Mouse (Mus musculus) liver, embryonic 15.5 days (tissue): ENCODE data around the gene Zfp84. TPM values are rescaled to one million over a fixed set of nuclear protein-coding genes. Genes with fewer than 3 reads are reported as not detected.

Source experiments
- ATAC-seq: fragments of 200-750 bp; cut with Nextera tagmentation; 2 replicates; pipeline ENCODE4 v1.8.0; 2017; ENCODE audit warnings: moderate number of reproducible peaks, mild to moderate bottlenecking, moderate library complexity; ENCODE audit not compliant: insufficient read depth
- H3K27ac ChIP-seq: fragments of 300-500 bp; sonication (generic); replicated peaks from 2 replicates; pipeline ENCODE4 v1.5.1; 2015; ENCODE audit warnings: mild to moderate bottlenecking, inconsistent platforms
- H3K27me3 ChIP-seq: fragments of 300-500 bp; sonication (generic); 2 replicates; pipeline ENCODE4 v1.6.1; 2015; ENCODE audit warnings: mild to moderate bottlenecking, inconsistent platforms
- H3K36me3 ChIP-seq: fragments of 300-500 bp; sonication (generic); replicated peaks from 2 replicates; pipeline ENCODE4 v1.6.1; 2015; ENCODE audit warnings: moderate library complexity, mild to moderate bottlenecking, inconsistent platforms
- H3K4me1 ChIP-seq: fragments of 300-500 bp; sonication (generic); replicated peaks from 2 replicates; pipeline ENCODE4 v1.6.1; 2015; ENCODE audit warnings: inconsistent platforms
- H3K4me2 ChIP-seq: fragments of 300-500 bp; sonication (generic); 2 replicates; pipeline ENCODE4 v1.6.1; 2015; ENCODE audit warnings: moderate library complexity, mild to moderate bottlenecking, inconsistent platforms
- H3K4me3 ChIP-seq: fragments of 300-500 bp; sonication (generic); replicated peaks from 2 replicates; pipeline ENCODE4 v1.5.1; 2015; ENCODE audit warnings: mild to moderate bottlenecking, inconsistent platforms
- H3K9ac ChIP-seq: fragments of 300-500 bp; sonication (generic); 2 replicates; pipeline ENCODE4 v1.6.1; 2015; ENCODE audit warnings: moderate library complexity, mild to moderate bottlenecking, inconsistent platforms
- H3K9me3 ChIP-seq: fragments of 300-500 bp; sonication (generic); replicated peaks from 2 replicates; pipeline ENCODE4 v1.6.1; 2016; ENCODE audit warnings: inconsistent platforms
- WGBS: fragments of 180-500 bp; shearing (Covaris S2); methylation state at CpG from one replicate; pipeline ENCODE4 v1.1.7; 2015; ENCODE audit warnings: mixed read lengths; ENCODE audit not compliant: insufficient replicate concordance; 5-methylcytosine and 5-hydroxymethylcytosine counted together
- polyA plus RNA-seq: library from polyadenylated mRNA; unstranded; fragments of >200 nt; fragmentation: Nextera tagmentation; extraction: Ambion mirVana; gene quantifications from 2 replicates; pipeline ENCODE4 v1.2.1, GENCODE M21; 2015

Zfp84 gene
- polyA plus RNA-seq, 1 experiment from 2014 or later: 3.2 TPM

DNA sequence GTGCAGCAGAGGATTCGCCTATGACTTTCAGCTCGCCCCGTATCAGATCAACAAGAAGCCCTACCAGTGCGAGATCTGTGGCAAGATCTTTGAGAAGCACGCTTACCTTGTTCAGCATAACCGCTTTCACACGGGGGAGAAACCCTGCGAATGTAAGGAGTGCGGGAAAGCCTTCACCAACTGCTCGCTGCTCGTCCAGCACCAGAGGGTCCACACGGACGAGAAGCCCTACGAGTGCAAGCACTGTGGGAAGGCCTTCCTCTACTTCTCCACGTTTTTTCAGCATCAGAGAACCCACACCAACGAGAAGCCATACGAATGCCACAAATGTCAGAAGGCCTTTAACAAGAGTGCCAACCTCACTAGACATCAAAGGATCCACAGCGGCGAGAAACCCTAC is 8.2 kb downstream of the Zfp84 start:
- H3K27me3 ChIP-seq: no peaks in the 10 kb centered on the region
- no peak overlapping the region for H3K9ac ChIP-seq
- 90% methylated on average over 19 of the region's 19 CpGs for WGBS
- ATAC-seq: no peak
- H3K9me3 ChIP-seq: no peaks in the 10 kb centered on the region
- no peak overlapping the region for H3K27ac ChIP-seq
- H3K4me2 ChIP-seq: no peak overlapping the region
- no peaks in the 10 kb centered on the region for H3K4me1 ChIP-seq
- no peak overlapping the region for H3K4me3 ChIP-seq
- H3K36me3 ChIP-seq: peaks cover 75% of the 10 kb centered on the region

DNA sequence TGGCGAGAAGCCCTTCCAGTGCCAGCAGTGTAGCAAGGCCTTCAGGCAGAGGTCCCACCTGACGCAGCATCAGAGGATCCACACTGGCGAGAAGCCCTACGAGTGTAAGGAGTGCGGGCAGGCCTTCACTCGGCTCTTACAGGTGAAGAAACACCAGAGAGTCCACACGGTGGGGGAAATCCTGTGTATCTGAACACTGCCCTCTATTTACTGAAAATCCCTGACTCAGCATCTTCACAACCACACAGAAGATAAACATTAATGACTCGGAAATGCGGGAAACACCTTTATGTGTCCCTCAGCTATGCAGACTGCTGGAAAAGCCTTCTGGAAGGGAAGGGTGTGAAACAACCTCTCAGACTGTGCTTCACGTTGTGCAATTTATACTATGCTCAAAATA is 9.0 kb downstream of the Zfp84 start:
- no peaks in the 10 kb centered on the region for H3K4me1 ChIP-seq
- H3K36me3 ChIP-seq: peaks cover 67% of the 10 kb centered on the region
- no peak overlapping the region for H3K4me3 ChIP-seq
- ATAC-seq: no peak
- no peaks in the 10 kb centered on the region for H3K27me3 ChIP-seq
- no peaks in the 10 kb centered on the region for H3K9me3 ChIP-seq
- H3K4me2 ChIP-seq: no peak overlapping the region
- no peak overlapping the region for H3K27ac ChIP-seq
- 80% methylated on average over 10 of the region's 10 CpGs for WGBS
- no peak overlapping the region for H3K9ac ChIP-seq

DNA sequence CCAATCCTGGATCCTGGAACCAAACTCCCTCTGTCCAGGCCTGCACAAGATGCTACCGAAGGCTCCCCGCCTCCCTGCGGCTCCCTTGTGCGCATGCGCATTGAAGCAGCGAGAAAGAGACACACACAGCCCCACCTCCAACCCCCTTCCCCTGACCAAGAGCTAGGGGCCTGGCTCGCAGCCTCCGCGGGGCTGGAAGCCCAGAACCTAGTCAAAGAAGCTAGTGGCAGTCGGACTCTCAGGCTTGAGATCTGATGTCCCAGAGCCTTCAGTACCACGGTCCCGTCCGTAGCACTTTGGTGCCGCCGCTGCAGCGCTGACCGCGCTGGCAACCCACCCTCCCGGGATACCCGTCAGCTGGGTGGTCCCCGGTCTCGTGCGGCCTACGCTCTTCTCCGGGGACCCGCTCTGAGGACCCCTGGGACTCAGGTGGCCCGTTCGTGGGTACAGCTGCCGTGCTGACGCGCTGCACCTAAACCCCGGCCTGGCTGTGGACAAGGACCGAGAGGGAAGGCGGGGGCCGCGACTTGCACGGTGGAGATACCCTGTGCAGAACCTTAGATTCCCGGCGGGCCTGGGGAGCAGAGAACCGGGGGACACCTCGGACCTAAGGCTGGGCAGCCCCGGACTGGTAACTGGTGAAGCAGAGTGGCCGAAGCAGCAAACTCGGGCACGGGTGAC is 15.7 kb downstream of the Zfp84 start, which contains the start of gene Zfp30:
Gene Zfp30, plus strand, starts transcription at position 128 of the 681 bp plus-strand sequence.
- Histone ChIP-seq H3K27ac (peak within 1 kb of the TSS; percentile 30; the same call in 1 of the 2 replicates), H3K4me1 (peaks cover 11% of the 10 kb centered on the region), H3K27me3 (no peaks in the 10 kb centered on the region), H3K36me3 (0 out of 2 replicates have a peak, but pooled peaks cover 6% of the 10 kb centered on the region), H3K4me2 (peak within 1 kb of the TSS; percentile 84), H3K9me3 (no peaks in the 10 kb centered on the region), H3K4me3 (peak within 1 kb of the TSS; percentile 67), H3K9ac (peak within 1 kb of the TSS; percentile 68)
- ATAC-seq: peak; percentile 81
- WGBS: 1% methylated on average over 45 of the region's 45 CpGs

- H3K9me3 ChIP-seq: no peaks in the 10 kb centered on the region
- ATAC-seq: no peak
- peak overlapping the region; percentile 5 for H3K4me3 ChIP-seq
- H3K27me3 ChIP-seq: no peaks in the 10 kb centered on the region
- WGBS: 66% methylated on average over 8 of the region's 8 CpGs
- H3K27ac ChIP-seq: no peak overlapping the region
- H3K36me3 ChIP-seq: 0 out of 2 replicates have a peak, but pooled peaks cover 3% of the 10 kb centered on the region
- no peak overlapping the region for H3K9ac ChIP-seq
- peak overlapping the region; percentile 84; the same call in 1 of the 2 replicates for H3K4me2 ChIP-seq
- H3K4me1 ChIP-seq: peaks cover 11% of the 10 kb centered on the region
These were observed 16.7 kb downstream of the Zfp84 start for GRCm38 (mm10) chr7:29785023-29785422.

GRCm38 (mm10) chr7:29785888-29786287 is 17.5 kb downstream of the Zfp84 start:
- Histone ChIP-seq H3K9ac (no peak overlapping the region), H3K36me3 (0 out of 2 replicates have a peak, but pooled peaks cover 3% of the 10 kb centered on the region), H3K4me2 (no peak overlapping the region), H3K27ac (no peak overlapping the region), H3K4me3 (no peak overlapping the region), H3K27me3 (no peaks in the 10 kb centered on the region), H3K9me3 (no peaks in the 10 kb centered on the region), H3K4me1 (peaks cover 11% of the 10 kb centered on the region)
- 66% methylated on average over 5 of the region's 5 CpGs for WGBS
- ATAC-seq: no peak

- peaks cover 7% of the 10 kb centered on the region; the same call in 1 of the 2 replicates for H3K36me3 ChIP-seq
- no peak overlapping the region for H3K4me2 ChIP-seq
- H3K27ac ChIP-seq: no peak overlapping the region
- peaks cover 15% of the 10 kb centered on the region for H3K27me3 ChIP-seq
- 42% methylated on average over 27 of the region's 27 CpGs for WGBS
- no peaks in the 10 kb centered on the region for H3K4me1 ChIP-seq
- no peak for ATAC-seq
- H3K9me3 ChIP-seq: 0 out of 2 replicates have a peak, but pooled peaks cover 5% of the 10 kb centered on the region
- H3K9ac ChIP-seq: no peak overlapping the region
- no peak overlapping the region for H3K4me3 ChIP-seq
These were observed 24.6 kb downstream of the Zfp84 start for GRCm38 (mm10) chr7:29792906-29793305.

GRCm38 (mm10) chr7:29807046-29807445 is 38.7 kb downstream of the Zfp84 start:
- Histone ChIP-seq H3K4me2 (no peak overlapping the region), H3K9ac (no peak overlapping the region), H3K36me3 (no peaks in the 10 kb centered on the region), H3K27ac (no peak overlapping the region), H3K27me3 (no peaks in the 10 kb centered on the region), H3K4me1 (no peaks in the 10 kb centered on the region), H3K9me3 (no peaks in the 10 kb centered on the region), H3K4me3 (no peak overlapping the region)
- ATAC-seq: no peak
- WGBS: 60% methylated on average over 5 of the region's 5 CpGs

GRCm38 (mm10) chr7:29812244-29812643 is 43.9 kb downstream of the Zfp84 start:
- WGBS: 68% methylated on average over 1 of the region's 1 CpGs
- ATAC-seq: no peak
- Histone ChIP-seq H3K27me3 (no peaks in the 10 kb centered on the region), H3K9me3 (no peaks in the 10 kb centered on the region), H3K9ac (no peak overlapping the region), H3K27ac (no peak overlapping the region), H3K36me3 (no peaks in the 10 kb centered on the region), H3K4me3 (no peak overlapping the region), H3K4me1 (peaks cover 31% of the 10 kb centered on the region), H3K4me2 (no peak overlapping the region)

- H3K27ac ChIP-seq: no peak overlapping the region
- 79% methylated on average over 2 of the region's 2 CpGs for WGBS
- no peak overlapping the region for H3K4me3 ChIP-seq
- no peak overlapping the region for H3K9ac ChIP-seq
- no peaks in the 10 kb centered on the region for H3K27me3 ChIP-seq
- ATAC-seq: no peak
- H3K4me2 ChIP-seq: peak overlapping the region; percentile 91; the same call in 1 of the 2 replicates
- H3K4me1 ChIP-seq: peaks cover 47% of the 10 kb centered on the region
- H3K36me3 ChIP-seq: no peaks in the 10 kb centered on the region
- no peaks in the 10 kb centered on the region for H3K9me3 ChIP-seq
These were observed 46.0 kb downstream of the Zfp84 start for GRCm38 (mm10) chr7:29814381-29814780.

- no peaks in the 10 kb centered on the region for H3K36me3 ChIP-seq
- WGBS: 3% methylated on average over 12 of the region's 12 CpGs
- H3K9me3 ChIP-seq: no peaks in the 10 kb centered on the region
- H3K4me1 ChIP-seq: peaks cover 52% of the 10 kb centered on the region
- peak overlapping the region; percentile 76 for H3K4me3 ChIP-seq
- H3K27ac ChIP-seq: peak overlapping the region; percentile 39
- no peaks in the 10 kb centered on the region for H3K27me3 ChIP-seq
- ATAC-seq: peak; percentile 30
- H3K4me2 ChIP-seq: peak overlapping the region; percentile 91
- peak overlapping the region; percentile 69 for H3K9ac ChIP-seq
These were observed 46.9 kb downstream of the Zfp84 start for GRCm38 (mm10) chr7:29815061-29815784.

DNA sequence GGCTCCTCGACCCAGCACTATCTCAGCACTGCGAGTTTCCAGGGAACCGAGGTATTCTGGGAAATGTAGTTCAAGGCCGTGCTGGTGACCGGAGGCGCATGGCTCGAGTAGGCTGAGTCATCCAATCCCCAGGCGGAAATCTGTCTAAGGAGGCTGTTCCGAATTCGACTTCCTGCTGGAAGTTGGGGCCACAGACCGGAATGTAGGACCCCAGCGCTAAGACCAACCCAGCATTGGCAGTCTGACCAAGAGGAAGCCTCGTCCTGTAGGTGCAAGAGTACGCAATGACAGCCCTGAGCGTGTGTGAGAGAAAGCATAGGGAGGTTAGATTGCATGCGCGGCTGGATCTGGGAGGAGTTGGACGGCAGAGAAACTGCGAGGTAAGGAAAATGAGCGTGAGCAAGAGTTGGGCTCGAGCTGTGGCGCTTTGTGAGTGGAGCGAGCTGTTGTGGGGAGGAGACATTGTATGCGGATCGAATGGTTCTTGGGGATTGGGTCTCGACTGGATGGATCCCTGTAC is 47.6 kb downstream of the Zfp84 start, which contains the start of gene Zfp790:
Gene Zfp790, plus strand, starts transcription at position 205 of the 520 bp plus-strand sequence.
- peak; percentile 94 for ATAC-seq

More for the DNA sequence above, 47.6 kb downstream of the Zfp84 start, which contains the start of gene Zfp790:
- no peaks in the 10 kb centered on the region for H3K9me3 ChIP-seq
- peaks cover 52% of the 10 kb centered on the region for H3K4me1 ChIP-seq
- peaks cover 2% of the 10 kb centered on the region; the same call in 1 of the 2 replicates for H3K36me3 ChIP-seq
- H3K27me3 ChIP-seq: no peaks in the 10 kb centered on the region
- H3K4me2 ChIP-seq: peak within 1 kb of the TSS; percentile 91
- H3K4me3 ChIP-seq: peak within 1 kb of the TSS; percentile 76
- WGBS: under 1% methylated on average over 26 of the region's 26 CpGs
- H3K27ac ChIP-seq: peak within 1 kb of the TSS; percentile 82
- H3K9ac ChIP-seq: peak within 1 kb of the TSS; percentile 69
